Mouse (Mus musculus) CD4-positive, CD25-positive, alpha-beta regulatory T cell, adult 4 months (primary cell): ENCODE data around the gene 1600012H06Rik. TPM values are rescaled to one million over a fixed set of nuclear protein-coding genes. Genes with fewer than 3 reads are reported as not detected.

ENCODE experiments used
- polyA plus RNA-seq, 2 experiments: library from polyadenylated mRNA; unstranded; fragments of 100-300 nt; shearing (Covaris generic); gene quantifications; one replicate each; pipeline ENCODE4 v1.2.1; 2017

Gene 1600012H06Rik
- polyA plus RNA-seq, 2 experiments from 2014 or later, result 16.1 to 17.9 TPM

Other genes with a start within 250 kb of the 1600012H06Rik start
- not detected for gene Thbs2, start 248.9 kb upstream of the 1600012H06Rik start, polyA plus RNA-seq
- 1 to 10 TPM in 1 of 2 experiments, not detected in 1; 1.9 TPM for gene Wdr27, start within 50 bp of the 1600012H06Rik start, polyA plus RNA-seq
- 10 to 100 TPM in 1 of 2 experiments, 1 to 10 TPM in 1; 7.3 to 12.7 TPM for gene Phf10, start 18.1 kb downstream of the 1600012H06Rik start, polyA plus RNA-seq
- 10 to 100 TPM; 19.6 to 31.8 TPM for gene 9030025P20Rik, start 35.3 kb downstream of the 1600012H06Rik start, polyA plus RNA-seq
- not detected for gene Gm3417, start 35.6 kb downstream of the 1600012H06Rik start, polyA plus RNA-seq
- 10 to 100 TPM in 1 of 2 experiments, 1 to 10 TPM in 1; 9.3 to 14.1 TPM for gene Gm3435, start 67.0 kb downstream of the 1600012H06Rik start, polyA plus RNA-seq
- gene Ermard, start 98.0 kb downstream of the 1600012H06Rik start, polyA plus RNA-seq, result 100 to 1,000 TPM; 128 to 152 TPM
- 1 to 10 TPM; 3.0 to 3.9 TPM for gene Tcte3, start 98.3 kb downstream of the 1600012H06Rik start, polyA plus RNA-seq
- 1 to 10 TPM; 1.1 to 2.0 TPM for gene Gm3448, start 98.4 kb downstream of the 1600012H06Rik start, polyA plus RNA-seq